Mouse (Mus musculus): ENCODE measurements around the gene Tdg. TPM values are rescaled to one million over a fixed set of nuclear protein-coding genes. Genes with fewer than 3 reads are reported as not detected.
A peak's percentile ranks its signal among the peaks of the same experiment; 100 is the strongest.
"Not testable (repeated sequence)": the region's sequence is repeated elsewhere in the genome, so short reads cannot be mapped to it uniquely, and the experiment has no call there.

Gene Tdg
- 20.8 and 22.3 TPM in 2 replicates for polyA plus RNA-seq (2015; fragmentation: Nextera tagmentation; extraction: Ambion mirVana)

DNA sequence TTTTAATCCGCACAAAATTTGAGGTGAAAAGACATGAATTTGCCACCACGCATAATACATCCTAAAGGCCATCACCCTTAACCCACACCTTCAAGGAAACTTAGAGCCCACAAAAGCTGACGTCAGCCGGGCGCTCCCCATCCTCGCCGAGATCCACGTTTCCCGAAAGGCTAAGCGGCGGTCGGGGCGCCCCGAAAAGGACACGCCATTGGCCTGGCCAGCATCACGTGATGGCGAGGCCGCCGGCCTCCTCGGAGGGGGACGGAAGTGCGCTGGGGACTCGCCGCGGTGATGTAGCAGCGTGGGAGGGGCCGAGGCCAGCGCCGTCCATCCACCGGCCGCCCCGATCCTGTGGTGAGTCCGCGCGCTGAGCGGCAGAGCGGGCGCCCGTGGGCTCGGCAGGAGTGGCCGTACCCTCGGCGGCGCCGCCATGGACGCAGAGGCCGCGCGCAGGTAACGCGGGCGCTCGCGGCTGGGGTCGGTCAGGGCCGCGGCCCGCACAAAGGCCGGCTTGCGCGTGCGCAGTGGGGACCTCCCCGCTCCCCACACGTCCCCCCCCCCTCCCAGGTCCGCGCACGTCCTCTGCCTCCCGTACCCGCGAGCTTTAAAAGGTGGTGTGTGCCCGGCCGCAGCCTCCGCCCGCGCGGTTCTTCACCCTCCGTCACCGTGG lies at the start of gene Tdg:
Tdg (plus strand) TSS at position 243 of the 670 bp plus-strand sequence.
- ATAC-seq: peak; percentile 99
- H3K4me2 ChIP-seq (ENCODE audit: low read depth, low read length): peak within 1 kb of the TSS; percentile 96
- WGBS (ENCODE audit: insufficient replicate concordance): 2% methylated on average over 57 of the region's 78 CpGs
- H3K27me3 ChIP-seq (ENCODE audit: insufficient read depth, low read length); H3K9me3 ChIP-seq (ENCODE audit: low read length); H3K36me3 ChIP-seq (replicated peaks; ENCODE audit: insufficient read depth, low read length): not testable (repeated sequence)
- DNase-seq: peak; percentile 94
- H3K27ac ChIP-seq (ENCODE audit: low read depth): peak within 1 kb of the TSS; percentile 91
- H3K4me1 ChIP-seq (ENCODE audit: insufficient read depth): peaks cover 15% of the 10 kb centered on the region
- H3K9ac ChIP-seq (replicated peaks): peak within 1 kb of the TSS; percentile 71
- H3K4me3 ChIP-seq (ENCODE audit: low read depth, low read length): peak within 1 kb of the TSS; percentile 66

DNA sequence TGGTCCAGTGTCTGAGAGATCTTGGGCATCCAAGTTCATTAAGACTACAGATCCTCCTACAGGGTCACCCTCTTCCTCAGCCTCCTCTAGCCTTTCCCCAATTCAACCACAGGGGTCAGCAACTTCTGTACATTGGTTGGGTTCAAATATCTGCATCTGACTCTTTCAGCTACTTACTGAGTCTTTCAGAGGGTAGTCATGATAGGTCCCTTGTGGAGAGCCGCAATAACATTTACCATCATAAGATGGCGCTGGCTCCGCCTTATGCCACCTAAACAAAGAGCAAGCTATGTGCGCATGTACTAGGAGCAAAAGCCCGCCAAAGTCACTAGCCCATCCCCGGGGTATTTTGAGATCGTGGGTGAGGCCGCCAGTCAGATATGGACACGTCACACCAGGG lies 40.0 kb upstream of the Tdg start:
- not testable (repeated sequence) for H3K4me2 ChIP-seq (ENCODE audit: low read depth, low read length); DNase-seq; H3K36me3 ChIP-seq (replicated peaks; ENCODE audit: insufficient read depth, low read length); H3K4me1 ChIP-seq (ENCODE audit: insufficient read depth); H3K27me3 ChIP-seq (ENCODE audit: insufficient read depth, low read length); H3K9me3 ChIP-seq (ENCODE audit: low read length); H3K9ac ChIP-seq (replicated peaks); H3K27ac ChIP-seq (ENCODE audit: low read depth); H3K4me3 ChIP-seq (ENCODE audit: low read depth, low read length); ATAC-seq
- 73% methylated on average over 9 of the region's 9 CpGs for WGBS (ENCODE audit: insufficient replicate concordance)

DNA sequence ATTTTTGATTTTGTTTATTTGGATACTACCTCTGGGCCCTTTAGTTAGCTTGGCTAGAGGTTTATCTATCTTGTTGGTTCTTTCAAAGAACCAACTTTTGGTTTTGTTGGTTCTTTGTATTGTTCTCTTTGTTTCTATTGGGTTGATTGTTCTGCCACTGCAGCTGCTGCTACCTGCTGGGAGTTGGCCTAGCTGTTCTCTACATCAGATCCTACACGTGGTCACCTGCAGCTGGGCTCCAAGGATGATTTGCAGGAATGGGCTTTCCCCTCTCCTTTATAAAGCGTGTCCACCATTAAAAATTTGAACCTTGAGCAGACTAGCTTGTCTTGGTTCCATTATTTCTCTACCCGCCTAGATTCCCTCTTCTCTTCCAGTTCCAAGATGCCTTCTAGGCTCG lies 35.2 kb upstream of the Tdg start:
- not testable (repeated sequence) for H3K36me3 ChIP-seq (replicated peaks; ENCODE audit: insufficient read depth, low read length); H3K27ac ChIP-seq (ENCODE audit: low read depth); DNase-seq; H3K27me3 ChIP-seq (ENCODE audit: insufficient read depth, low read length); H3K4me2 ChIP-seq (ENCODE audit: low read depth, low read length); H3K9ac ChIP-seq (replicated peaks); H3K9me3 ChIP-seq (ENCODE audit: low read length); H3K4me1 ChIP-seq (ENCODE audit: insufficient read depth); ATAC-seq; H3K4me3 ChIP-seq (ENCODE audit: low read depth, low read length)
- 56% methylated on average over 4 of the region's 4 CpGs for WGBS (ENCODE audit: insufficient replicate concordance)

DNA sequence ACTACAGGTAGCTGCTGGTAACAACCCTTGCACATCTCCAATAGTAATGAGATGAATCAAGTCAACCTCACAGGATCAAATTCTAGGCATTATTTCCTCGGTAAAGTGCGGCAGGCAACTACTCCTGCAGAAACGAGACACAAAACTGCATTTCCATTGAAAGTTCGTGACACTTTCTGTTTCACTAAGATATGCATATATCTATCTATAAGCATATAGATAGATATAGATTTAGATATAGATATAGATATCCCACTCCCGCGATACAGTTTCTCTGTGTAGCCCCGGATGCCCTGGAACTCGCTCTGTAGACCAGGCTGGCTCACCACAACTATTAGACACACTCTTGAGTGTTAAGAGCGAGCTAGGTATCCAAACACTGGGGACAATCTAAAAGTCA lies 7.4 kb upstream of the Tdg start:
- Histone ChIP-seq H3K27me3 (ENCODE audit: insufficient read depth, low read length) (no peaks in the 10 kb centered on the region), H3K36me3 (replicated peaks; ENCODE audit: insufficient read depth, low read length) (no peaks in the 10 kb centered on the region), H3K9ac (replicated peaks) (peak overlapping the region; percentile 83), H3K4me1 (ENCODE audit: insufficient read depth) (no peaks in the 10 kb centered on the region), H3K9me3 (ENCODE audit: low read length) (no peaks in the 10 kb centered on the region), H3K4me2 (ENCODE audit: low read depth, low read length) (peak overlapping the region; percentile 77), H3K4me3 (ENCODE audit: low read depth, low read length) (peak overlapping the region; percentile 82), H3K27ac (ENCODE audit: low read depth) (peak overlapping the region; percentile 90)
- WGBS (ENCODE audit: insufficient replicate concordance): 15% methylated on average over 9 of the region's 9 CpGs
- ATAC-seq (no peak), DNase-seq (no peak)
- TF ChIP-seq EP300 (IDR thresholded peaks at IDR 0.05; ENCODE audit: low read depth): no peak

DNA sequence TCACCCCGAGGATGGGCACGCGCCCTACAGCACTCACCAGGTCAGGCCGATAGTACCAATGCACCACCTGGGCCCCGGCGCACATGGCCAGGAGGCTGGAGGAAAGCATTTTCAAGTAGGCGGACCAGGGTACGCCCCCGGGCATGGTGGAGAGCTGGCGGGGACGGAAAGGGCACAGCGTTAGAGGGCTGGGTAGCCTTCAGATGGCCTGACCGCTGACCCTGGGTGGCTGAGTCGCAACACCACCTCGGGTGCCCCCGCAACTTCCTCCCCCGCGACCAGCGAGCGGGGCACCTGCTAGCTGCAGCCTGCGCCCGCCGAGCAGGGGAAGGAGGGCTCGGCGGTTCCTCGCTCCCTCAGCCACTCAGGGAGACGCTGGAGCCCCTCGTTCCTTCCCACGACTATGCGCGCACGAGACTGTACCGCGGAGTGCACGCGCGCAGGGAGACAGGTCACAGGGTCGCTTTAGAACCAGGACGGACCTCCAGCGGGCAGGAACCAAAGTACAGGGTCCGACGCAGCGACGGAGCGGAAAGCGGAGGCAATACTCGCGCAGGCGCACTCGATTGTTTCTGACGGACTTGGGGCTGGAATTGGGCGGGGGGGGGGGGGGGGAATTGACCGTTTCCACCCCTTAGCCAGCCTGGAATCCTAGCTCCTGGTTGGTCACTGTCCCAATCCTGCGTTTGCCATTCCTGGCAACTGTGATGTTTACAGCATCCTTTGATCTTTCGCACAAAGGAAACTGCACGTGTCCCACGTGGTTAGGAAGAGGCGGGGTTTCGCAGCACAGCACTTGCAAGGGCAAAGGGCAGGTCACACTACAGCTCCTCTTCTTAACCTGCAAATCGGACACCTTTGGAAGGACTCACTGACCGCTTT lies 6.7 kb upstream of the Tdg start, which contains the start of gene 1190007I07Rik:
1190007I07Rik (minus strand) TSS at position 558 of the 882 bp plus-strand sequence.
- no peaks in the 10 kb centered on the region for H3K4me1 ChIP-seq (ENCODE audit: insufficient read depth)
- peak within 1 kb of the TSS; percentile 77 for H3K4me2 ChIP-seq (ENCODE audit: low read depth, low read length)
- peak within 1 kb of the TSS; percentile 82 for H3K4me3 ChIP-seq (ENCODE audit: low read depth, low read length)
- no peaks in the 10 kb centered on the region for H3K36me3 ChIP-seq (replicated peaks; ENCODE audit: insufficient read depth, low read length)
- H3K27ac ChIP-seq (ENCODE audit: low read depth): peak within 1 kb of the TSS; percentile 90
- DNase-seq: peak; percentile 94
- whole genome bisulfite sequencing (ENCODE audit: insufficient replicate concordance): under 1% methylated on average over 59 of the region's 61 CpGs
- H3K9me3 ChIP-seq (ENCODE audit: low read length): no peaks in the 10 kb centered on the region
- TF ChIP-seq CTCF (IDR thresholded peaks at IDR 0.05; ENCODE audit: low read depth) (peak; percentile 37), EP300 (IDR thresholded peaks at IDR 0.05; ENCODE audit: low read depth) (no peak; the same call in 1 of the 2 replicates)
- peak within 1 kb of the TSS; percentile 83 for H3K9ac ChIP-seq (replicated peaks)
- H3K27me3 ChIP-seq (ENCODE audit: insufficient read depth, low read length): no peaks in the 10 kb centered on the region
- peak; percentile 91 for ATAC-seq

DNA sequence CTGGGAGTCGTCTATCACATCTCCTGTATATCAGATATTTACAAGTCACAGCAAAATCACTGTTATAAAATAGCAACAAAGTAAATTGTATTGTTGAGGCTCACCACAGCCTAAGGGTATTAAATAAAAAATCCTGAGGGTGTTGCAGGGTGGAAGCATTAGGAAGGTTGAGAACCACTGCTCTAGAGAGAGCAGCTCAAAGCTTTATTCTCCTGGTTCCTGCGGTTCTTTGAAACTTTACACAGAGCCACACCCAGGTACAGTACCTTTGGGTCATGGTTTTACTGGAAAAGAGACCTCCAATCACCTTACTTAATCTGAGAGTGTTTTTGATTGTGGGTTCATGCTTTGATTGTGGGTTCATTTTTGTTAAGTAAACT lies 6.1 kb upstream of the Tdg start:
- Histone ChIP-seq H3K9ac (replicated peaks) (peak overlapping the region; percentile 83), H3K4me3 (ENCODE audit: low read depth, low read length) (peak overlapping the region; percentile 82), H3K27ac (ENCODE audit: low read depth) (peak overlapping the region; percentile 90), H3K4me2 (ENCODE audit: low read depth, low read length) (peak overlapping the region; percentile 77)
- not testable (repeated sequence) for DNase-seq; H3K4me1 ChIP-seq (ENCODE audit: insufficient read depth); H3K36me3 ChIP-seq (replicated peaks; ENCODE audit: insufficient read depth, low read length); H3K27me3 ChIP-seq (ENCODE audit: insufficient read depth, low read length); H3K9me3 ChIP-seq (ENCODE audit: low read length)
- 5% methylated on average over 2 of the region's 2 CpGs for WGBS (ENCODE audit: insufficient replicate concordance)
- peak; percentile 5; the same call in 1 of the 2 replicates for ATAC-seq
